Mouse (Mus musculus): ENCODE measurements around the gene Ppm1e.

DNA sequence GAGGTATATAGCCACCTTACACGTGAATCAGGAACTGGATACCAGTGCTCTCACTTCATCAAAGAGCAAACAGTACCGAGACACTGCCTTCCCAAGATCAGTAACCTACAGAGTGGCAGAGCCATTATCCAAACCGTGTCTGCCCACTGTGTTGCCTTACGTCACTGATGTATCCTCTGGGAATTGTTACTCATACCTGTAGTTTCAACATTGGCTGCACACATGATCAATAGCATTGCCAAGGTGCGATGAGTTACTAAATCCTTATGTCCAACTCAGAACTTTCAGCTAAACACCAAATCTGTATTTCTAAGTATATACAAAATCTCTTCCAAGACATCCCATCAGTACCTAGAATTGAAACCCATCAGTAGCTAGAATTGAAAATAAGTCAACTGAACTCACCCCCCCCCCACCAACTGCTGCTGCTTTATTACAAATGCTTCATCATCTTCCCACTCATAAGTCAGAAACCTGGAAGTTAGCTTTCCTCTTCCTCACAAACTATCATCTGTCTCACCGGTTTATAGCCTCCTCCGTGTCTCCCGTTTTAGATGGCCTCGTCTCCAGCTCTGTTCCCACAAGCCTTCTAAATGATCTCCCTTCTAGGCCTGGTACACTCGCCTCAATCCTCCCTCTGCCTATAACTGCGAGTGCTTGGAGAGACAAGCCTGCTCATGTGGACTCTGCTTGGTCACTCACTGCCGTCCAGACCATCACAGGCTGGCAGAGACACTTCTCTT lies 123.9 kb downstream of the Ppm1e start:
- TF ChIP-seq CTCF (IDR thresholded peaks at IDR 0.05; ENCODE audit: extremely low read depth, insufficient read length, insufficient replicate concordance, low read depth, low read length) (no peak), POLR2A (IDR thresholded peaks at IDR 0.05; ENCODE audit: low read depth, low read length) (no peak)

Measured in small intestine, adult 2 months (tissue).